Mouse (Mus musculus) MEL (cell line): ENCODE results near the gene Lactbl1.

ENCODE experiments used
- CTCF ChIP-seq, 3 experiments: IDR thresholded peaks in 2 of 3; conservative IDR thresholded peaks in 1 of 3; 2 replicates each; pipeline ENCODE4 v1.5.1; 2011 to 2012; ENCODE audit warnings: low read length in 3 of 3, low read depth in 2 of 3, mild to moderate bottlenecking in 2 of 3, improper control_type of control experiment in 1 of 3, inconsistent platforms in 1 of 3, mixed read lengths in 1 of 3, moderate library complexity in 1 of 3; ENCODE audit not compliant: control insufficient read depth in 1 of 3, insufficient read depth in 1 of 3, poor library complexity in 1 of 3, severe bottlenecking in 1 of 3
- MXI1 ChIP-seq: IDR thresholded peaks from 2 replicates; pipeline ENCODE4 v1.6.1; 2011; ENCODE audit warnings: mild to moderate bottlenecking, low read depth, low read length, improper control_type of control experiment
- NRF1 ChIP-seq: IDR thresholded peaks from 2 replicates; pipeline ENCODE4 v1.6.1; 2014; ENCODE audit warnings: low read depth, mild to moderate bottlenecking, inconsistent platforms, low read length, improper control_type of control experiment, moderate library complexity; ENCODE audit not compliant: poor library complexity, insufficient read depth, severe bottlenecking
- POLR2A ChIP-seq, 2 experiments: IDR thresholded peaks; 2 replicates each; pipeline ENCODE4 v1.6.1; 2011 to 2012; ENCODE audit warnings: low read length in 2 of 2, mild to moderate bottlenecking in 2 of 2, control low read depth in 1 of 2, improper control_type of control experiment in 1 of 2, low read depth in 1 of 2, moderate library complexity in 1 of 2; ENCODE audit not compliant: control insufficient read depth in 1 of 2, insufficient read depth in 1 of 2, poor library complexity in 1 of 2
- POLR2AphosphoS5 ChIP-seq: IDR thresholded peaks from 2 replicates; pipeline ENCODE4 v1.6.1; 2012; ENCODE audit warnings: low read depth, borderline replicate concordance, mild to moderate bottlenecking, inconsistent platforms, low read length, moderate library complexity, mixed read lengths
- RAD21 ChIP-seq: IDR thresholded peaks from 2 replicates; pipeline ENCODE4 v1.6.1; 2011; ENCODE audit warnings: mild to moderate bottlenecking, low read depth, low read length, improper control_type of control experiment
- SMC3 ChIP-seq: IDR thresholded peaks from 2 replicates; pipeline ENCODE4 v1.6.1; 2011; ENCODE audit warnings: low read depth, low read length, improper control_type of control experiment
- TAL1 ChIP-seq: IDR thresholded peaks from 2 replicates; pipeline ENCODE4 v1.6.1; 2012; ENCODE audit warnings: mild to moderate bottlenecking, inconsistent platforms, low read length, moderate library complexity, mixed read lengths
- USF1 ChIP-seq: IDR thresholded peaks from 2 replicates; pipeline ENCODE4 v1.6.1; 2014; ENCODE audit warnings: low read depth, mild to moderate bottlenecking, inconsistent platforms, low read length, improper control_type of control experiment, moderate library complexity
- ZC3H11A ChIP-seq: IDR thresholded peaks from 2 replicates; pipeline ENCODE4 v1.6.1; 2012; ENCODE audit warnings: low read depth, mild to moderate bottlenecking, inconsistent platforms, low read length, improper control_type of control experiment

DNA sequence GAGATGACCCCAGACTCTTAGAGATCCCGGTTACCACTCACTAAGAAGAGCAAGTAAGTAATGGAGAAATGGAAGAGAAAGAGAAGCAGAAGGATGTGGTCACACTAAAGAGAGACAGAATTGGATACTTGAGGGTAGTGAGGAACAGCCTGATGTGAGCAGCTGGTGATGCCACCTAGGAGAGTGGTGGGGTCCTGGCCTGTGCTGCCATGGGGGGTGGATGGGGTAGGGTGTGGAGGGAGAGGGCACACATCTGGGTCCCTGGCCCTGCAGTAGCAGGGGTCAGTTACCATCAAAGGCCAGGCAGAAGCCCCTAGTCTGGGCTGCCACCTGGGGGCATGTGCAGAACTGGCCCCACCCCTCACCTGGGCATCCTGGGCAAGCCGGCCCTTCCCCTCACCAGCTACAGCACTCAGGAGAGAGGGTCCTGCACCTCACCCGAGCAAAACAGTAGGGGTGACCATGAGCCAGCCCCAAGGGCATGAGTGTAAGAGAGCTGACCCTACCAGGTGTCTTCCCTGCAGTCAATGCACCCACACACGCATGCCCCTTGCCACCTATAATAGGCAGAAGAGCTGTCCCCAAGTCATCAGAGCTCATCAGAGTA is 35.1 kb upstream of the Lactbl1 start:
- TF ChIP-seq CTCF (IDR thresholded peaks at IDR 0.05 in 2 of 3, conservative IDR thresholded peaks at IDR 0.05 in 1 of 3; ENCODE audit: control insufficient read depth in 1 of 3, insufficient read depth in 1 of 3, low read depth in 2 of 3, low read length in 3 of 3, poor library complexity in 1 of 3, severe bottlenecking in 1 of 3) = no peak
- no peak for TF ChIP-seq POLR2A (IDR thresholded peaks at IDR 0.05; ENCODE audit: control insufficient read depth in 1 of 2, insufficient read depth in 1 of 2, low read depth in 1 of 2, low read length in 2 of 2, poor library complexity in 1 of 2)
- no peak for TF ChIP-seq MXI1
- no peak for TF ChIP-seq TAL1
- no peak for TF ChIP-seq POLR2AphosphoS5
- TF ChIP-seq SMC3 = no peak
- no peak for TF ChIP-seq RAD21
- no peak for TF ChIP-seq NRF1
- no peak for TF ChIP-seq USF1
- TF ChIP-seq ZC3H11A = no peak
